Mouse (Mus musculus) lung, postnatal 4 days (tissue): ENCODE results near the gene Mpv17l2.
A peak's percentile ranks its signal among the peaks of the same experiment; 100 is the strongest.

Experiments
- DNase-seq, 2 experiments: peaks; one replicate each; pipeline ENCODE4 v3.0.0; 2021

Gene Mpv17l2

DNA sequence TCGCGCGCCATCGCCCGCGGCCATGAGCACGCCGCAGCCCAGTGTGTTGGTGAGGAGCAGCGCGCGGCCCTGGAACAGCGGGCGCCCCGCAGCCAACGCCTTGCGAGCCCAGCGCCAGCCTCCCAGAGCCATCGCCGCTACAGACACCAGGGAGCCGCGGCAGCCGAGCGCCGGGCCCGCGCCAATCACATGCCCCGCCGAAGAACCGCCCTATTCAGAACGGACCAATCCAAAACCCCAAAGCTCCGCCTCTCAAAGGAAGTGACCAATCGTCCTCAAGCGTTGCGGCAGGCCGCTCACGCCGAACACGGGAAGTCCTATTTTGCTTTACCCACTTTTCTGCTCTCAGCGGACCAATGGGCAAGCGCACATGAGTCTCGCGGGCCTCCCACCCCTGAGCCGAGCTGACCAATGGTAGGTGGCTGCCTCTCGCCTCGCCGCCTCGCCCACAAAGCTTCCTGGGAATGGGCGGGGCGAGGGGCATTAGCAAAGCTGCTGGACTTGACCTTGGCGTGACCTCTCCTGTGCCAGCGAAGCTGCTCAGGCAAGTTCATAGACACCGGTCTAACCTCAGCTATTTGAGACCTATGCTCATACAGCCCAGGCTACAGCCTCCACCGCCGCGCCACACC, at the start of gene Mpv17l2:
Gene Mpv17l2 (minus strand): TSS at position 172 of the 632 bp plus-strand sequence.
- DNase-seq, result peak; percentile 97 to 98

DNA sequence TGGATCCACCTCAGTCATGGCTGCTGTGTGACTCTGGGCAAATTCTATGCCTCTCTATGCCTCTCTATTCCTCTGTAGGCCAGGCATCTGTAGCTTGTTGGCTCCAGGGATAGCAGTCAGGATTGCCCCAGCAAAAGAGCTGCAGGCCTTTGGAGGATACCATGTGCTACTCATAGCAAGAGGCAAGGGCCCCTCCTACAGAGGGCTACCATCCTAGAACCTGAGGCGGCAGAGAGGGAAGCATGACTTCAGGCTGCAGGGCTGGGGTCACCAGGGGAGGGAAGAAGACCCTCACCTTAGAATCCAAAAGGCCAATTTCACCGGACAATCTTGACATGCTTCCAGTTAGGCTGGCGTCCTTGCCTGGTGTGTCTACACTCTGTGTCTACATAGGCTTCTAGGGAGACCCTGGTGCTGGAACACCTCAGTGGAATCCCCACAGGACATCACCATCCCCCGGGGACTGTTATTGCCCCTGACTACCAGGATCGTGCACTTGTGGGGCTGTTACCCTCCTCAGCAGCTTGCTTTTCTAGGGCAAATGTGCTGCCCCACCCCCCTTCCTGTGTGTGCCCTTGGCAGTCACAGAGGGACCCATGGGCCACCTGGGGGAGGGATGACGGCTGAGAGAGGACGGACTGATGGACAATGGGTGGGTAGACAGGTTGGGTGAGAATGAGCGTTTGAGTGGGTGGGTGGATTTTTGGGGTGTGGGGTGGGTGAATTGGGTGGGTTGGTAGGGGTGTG, 48.4 kb upstream of the Mpv17l2 start:
- no peak for DNase-seq

DNA sequence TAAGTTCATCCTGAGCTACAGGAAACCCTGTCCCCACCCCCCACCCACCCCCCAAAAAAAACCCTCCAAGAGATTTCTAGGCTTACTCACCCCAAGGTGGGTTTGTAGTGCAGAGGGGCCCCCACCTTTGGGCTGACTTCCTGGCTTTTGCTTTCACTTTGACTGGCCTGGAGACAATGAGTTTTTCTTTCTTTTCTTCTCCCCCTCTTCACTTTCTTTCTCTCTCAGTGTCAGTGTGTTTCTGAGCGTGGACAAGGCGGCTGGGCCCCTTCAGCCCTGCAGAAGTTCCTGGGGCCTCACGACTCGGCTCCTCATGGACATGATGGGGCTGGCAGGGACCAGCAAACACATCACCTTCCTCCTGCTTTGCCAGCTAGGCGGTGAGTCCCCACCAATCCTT, 47.5 kb upstream of the Mpv17l2 start, which contains the start of gene Il12rb1:
Gene Il12rb1 (plus strand): TSS at position 211 of the 400 bp plus-strand sequence.
- no peak for DNase-seq

DNA sequence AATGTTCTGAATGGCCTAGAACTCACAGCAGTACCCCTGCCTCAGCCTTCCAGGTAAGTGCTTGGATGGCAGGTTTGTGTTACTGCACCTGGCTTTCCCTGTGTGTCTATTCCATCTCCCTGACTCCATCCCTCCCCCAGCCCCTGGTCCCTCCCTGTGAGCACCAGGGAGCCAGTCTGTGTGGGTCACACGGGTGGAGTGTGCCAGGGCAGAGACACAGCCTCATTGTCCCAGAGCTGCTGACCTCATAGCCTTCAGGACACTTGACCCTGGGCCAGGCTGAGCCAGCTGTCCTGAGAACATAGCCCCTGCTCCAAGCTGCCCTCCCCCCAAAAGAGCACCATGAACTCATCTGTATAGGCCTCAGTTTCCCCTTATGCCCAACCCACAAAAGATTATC, 46.6 kb upstream of the Mpv17l2 start:
- no peak for DNase-seq

DNA sequence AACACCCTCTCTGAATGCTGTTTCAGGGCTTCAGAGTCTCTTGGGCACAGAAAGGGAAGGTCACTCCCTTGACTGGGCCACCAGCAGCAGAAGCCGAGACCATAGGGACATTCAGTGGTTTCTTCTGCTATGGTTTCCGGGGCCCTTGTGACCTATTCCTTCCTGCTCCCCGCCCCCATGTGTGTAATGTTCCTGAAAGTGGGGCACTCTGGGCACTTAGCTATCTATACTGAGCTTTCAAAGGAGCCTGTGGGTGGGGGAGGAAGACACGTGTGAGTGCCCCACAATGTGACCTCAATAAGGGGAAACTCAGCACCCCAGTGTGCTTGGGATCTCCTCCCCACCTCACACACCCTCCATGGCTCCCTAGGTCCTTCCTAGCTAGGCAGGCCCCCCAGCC, 45.8 kb upstream of the Mpv17l2 start:
- DNase-seq, result peak; percentile 67 to 68

DNA sequence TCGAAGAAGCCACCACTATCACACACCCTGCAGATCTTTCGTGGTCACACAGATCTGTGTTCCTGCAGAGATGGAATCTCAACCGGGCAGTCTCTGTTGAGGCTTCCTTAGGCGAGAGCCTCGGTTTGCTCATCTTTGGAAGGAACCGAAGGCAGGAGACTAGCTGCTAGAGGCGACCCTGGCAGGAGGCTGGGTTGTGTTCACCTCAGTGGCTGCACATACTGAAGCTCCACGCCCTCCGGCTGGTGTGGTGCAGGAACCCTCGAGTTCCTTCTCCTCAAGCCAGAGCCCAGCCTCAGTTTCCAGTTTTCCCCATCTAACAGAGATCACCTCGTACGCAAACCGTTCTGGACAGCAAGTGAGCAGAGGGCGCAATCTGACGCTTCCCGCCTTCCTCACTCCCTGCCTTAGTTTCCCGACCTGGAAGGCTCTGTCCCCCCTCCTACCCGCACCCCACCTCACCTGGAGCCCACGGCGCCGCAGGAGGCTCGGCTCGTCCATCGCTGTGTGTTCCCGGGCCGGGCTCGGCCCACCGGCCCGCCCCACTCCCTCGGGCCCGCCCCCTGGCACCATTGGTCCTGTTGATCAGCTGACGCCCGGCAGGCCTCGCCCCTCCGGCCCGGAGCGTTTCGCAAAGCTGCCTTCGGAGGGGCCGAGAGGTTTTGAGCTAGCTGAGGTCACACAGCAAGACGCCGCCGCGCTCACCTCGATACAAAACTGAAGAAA, 43.9 kb upstream of the Mpv17l2 start, which contains the start of gene Mast3:
Gene Mast3 (minus strand): TSS at position 574 of the 726 bp plus-strand sequence.
- DNase-seq, result peak; percentile 91 to 92

DNA sequence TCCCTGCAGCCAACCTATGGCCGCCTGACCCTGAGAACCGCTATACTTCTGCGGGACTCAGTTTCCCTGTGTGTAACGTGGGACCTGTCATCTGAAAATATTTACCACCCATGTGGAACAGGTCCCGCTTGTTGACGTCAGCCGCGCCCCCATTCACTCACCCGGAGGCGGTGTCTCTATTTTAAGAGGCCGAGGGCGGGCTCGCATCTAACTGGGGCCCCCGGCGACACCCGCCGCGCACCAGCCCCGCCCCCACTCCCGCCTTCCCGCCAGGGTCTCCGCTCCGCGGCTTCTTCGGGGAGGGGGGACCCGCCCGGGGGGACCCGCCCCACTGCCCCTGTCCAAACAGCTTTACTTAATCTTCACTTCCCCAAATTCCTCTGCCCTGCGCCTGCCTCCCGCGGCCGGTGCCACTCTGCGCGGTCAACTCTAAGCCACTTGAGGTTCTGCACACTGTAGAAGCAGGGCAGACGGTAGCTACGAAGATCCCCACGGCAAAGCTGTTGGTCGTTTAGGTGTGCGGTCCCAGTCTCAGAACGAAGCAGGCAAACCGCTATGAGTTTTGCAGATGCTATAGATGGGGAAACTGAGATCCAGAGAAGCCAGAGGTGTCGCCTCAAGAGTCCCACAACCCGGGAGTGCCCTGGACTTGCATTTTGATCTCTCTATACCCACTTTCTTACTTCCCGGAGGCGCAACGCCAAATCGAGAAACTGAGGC, 43.2 kb upstream of the Mpv17l2 start:
- DNase-seq, result peak; percentile 72 to 80

DNA sequence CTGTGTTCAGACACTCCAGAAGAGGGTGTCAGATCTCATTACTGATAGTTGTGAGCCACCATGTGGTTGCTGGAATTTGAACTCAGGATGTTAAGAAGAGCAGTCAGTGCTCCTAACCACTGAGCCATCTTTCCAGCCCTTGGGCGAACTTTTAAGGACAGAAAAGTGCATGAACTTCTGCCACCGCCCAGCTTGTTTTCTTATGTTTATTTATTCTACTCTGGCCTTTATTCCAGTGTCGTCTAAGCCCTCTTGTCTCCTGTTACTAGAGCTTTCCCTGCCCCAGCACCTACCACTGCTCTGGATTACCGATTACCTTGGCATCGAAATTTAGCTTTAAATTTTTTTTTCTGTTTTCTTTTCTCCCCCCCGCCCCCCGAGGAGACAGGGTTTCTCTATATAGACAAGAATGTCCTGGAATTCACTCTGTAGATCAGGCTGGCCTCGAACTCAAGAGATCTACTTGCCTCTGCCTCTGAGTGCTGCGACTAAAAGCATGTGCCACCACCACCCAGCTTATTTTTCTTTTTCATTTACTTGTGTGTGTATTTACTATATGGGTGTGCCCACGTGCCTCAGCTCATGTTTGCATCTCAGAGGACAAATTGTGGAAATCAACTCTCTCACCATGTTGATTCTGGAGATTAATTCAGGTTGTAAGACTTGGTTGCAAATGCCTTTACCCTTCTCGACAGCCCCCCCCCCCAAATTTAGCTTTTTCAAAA, 42.2 kb upstream of the Mpv17l2 start:
- DNase-seq, result no peak

DNA sequence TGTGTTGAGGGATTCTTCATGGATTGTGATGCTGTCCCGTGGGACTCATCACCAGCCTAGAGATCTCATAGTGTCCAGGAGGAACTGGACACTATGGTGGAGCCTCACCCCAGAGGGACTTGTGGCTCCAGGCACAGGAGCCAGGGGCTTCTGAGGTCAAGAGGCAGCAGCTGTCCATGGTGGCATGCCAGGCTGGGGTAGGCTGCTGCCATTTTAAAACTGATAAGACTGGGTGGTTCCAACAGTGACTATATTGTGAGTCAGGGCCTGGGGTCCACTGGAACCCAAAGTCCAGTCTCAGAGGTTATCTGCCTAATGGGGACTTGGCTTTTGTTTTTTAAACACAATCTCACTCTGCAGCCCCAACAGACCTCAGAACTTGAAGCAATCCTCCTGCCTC, 41.1 kb upstream of the Mpv17l2 start:
- no peak for DNase-seq

DNA sequence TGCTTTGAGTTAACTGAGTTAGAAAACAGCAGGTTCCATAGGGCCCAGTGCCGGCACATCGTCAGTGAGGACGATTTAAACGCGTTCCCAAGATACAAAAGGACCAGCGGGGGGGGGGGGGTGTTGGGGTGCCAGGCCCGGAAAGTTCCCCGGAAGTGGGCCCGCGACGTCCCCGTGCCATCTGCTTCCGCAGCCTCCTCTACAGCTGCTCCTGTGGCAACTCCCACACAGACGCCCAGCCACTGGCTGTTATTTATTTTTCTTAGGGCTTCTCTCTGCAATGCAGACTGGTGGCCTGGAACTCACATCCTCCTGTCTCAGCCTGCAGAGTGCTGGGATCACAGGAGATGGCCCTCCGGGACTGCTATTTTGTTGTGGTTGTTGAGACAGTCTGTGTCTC, 40.4 kb upstream of the Mpv17l2 start:
- DNase-seq, result no peak

DNA sequence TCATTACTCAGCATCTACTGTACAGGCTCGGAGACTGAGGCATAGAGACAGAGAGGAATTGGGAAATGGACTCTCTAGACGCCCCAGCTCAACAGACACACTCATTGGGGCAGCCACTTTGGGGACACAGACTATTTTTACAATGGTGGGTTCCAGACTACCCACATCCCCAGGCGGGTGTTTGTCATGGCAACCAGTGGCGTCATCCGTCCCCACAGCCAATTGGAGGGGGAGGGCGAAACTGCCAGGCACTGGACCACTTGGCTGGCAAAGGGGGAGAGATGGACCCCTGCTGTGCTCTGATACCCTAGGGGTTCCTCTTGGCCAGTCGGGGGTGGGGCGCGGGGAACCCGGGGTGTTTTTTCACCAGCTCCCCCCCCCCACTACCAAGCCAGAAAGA, 39.9 kb upstream of the Mpv17l2 start:
- DNase-seq, result no peak

DNA sequence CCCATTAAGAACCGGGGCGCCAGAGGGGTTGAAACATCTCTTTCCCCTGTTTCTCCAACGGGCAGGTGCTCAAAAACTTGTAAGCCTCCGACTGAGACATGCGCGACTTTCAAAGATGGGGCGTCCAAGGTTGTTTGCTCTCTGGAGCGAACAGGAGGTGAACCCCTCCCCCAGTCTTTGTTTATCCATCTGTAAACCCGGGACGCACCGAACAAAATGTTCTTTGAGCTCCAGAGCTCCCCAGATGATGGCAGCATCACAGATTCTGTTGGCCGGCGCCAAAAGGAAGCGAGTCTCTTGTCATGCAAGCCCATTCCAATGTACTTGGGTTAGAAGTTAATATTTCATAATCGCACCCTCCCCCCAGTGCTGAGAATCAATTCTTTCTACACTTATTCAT, 37.5 kb upstream of the Mpv17l2 start:
- no peak for DNase-seq

DNA sequence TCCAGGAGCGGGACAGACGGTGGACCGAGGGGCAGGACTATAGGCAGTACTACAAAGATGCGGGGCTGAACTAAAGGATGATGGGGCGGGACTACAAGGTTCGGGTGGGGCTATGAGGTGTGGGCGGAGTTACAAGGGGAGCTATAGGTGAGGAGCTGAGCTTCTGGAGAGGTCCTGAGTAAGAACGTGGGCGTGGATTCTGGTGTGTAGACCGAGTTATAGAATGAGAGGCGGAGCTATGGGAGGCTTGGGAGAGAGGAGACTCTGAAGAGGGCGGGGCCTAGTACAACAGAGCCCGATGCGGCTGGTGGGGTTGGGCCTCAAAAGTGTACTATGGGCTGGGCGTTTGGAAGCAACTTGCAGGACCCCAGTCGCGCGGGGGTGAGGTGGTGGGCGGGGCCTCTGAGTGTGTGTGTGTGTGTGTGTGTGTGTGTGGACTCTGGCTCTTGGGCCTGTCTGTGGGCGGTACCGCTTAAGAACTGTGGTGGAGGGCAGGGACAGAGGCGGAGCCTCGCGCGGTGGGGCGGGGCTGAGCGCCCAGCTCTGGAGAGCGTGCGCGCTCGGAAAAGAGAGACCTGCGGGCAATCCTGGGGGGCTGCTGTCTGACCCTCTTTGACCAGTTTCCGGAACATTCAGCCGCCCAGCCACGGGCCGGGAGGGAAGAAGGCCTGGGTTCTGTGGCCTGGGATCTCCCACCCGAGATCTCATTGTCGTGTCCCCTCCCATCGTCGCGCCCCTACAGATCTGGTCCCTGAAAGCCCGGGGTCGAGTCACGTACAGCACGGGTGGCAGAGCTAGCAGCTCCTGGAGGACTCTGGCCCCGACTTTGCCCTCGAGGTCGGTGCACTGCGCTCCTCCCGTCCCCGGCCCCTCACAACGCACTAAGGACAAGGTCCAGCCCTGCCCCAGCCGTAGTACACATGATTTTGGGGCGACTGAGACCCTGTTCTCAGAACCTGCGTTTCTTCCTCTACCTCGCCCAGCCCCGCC, 36.6 kb upstream of the Mpv17l2 start:
- peak; percentile 90 to 93 for DNase-seq

DNA sequence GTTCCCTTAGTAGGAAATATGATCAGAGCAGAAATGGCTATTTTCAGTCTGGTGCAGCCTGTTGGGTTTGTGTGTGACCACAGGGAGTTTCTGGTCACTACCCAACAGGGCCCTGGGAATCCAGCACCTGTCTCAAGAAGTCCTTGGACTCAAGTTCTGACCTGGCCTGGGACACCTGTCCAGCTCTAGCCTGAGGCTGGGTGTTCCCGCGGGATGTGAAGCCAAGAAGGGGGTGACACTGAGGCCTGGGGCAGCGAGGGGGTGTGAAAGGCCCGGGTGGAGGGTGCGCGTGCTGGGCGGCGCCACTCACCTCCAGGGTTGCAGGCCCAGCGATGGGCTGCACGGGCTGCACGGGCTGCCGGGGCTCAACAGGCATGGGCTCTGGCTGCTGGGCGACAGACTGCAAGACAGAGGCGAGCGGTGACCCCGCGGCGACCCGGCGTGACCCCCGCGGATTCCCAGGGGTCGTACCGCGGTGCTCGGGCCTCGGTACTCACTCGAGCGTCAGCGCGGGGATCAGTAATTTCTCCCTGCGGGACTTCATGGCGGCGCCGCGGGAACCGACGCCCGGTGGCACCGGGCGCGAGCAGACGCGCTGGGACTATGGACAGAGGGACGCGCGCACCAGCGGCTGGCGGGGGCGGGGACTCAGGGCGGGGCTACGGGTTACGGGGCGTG, 35.8 kb upstream of the Mpv17l2 start:
- no peak for DNase-seq

DNA sequence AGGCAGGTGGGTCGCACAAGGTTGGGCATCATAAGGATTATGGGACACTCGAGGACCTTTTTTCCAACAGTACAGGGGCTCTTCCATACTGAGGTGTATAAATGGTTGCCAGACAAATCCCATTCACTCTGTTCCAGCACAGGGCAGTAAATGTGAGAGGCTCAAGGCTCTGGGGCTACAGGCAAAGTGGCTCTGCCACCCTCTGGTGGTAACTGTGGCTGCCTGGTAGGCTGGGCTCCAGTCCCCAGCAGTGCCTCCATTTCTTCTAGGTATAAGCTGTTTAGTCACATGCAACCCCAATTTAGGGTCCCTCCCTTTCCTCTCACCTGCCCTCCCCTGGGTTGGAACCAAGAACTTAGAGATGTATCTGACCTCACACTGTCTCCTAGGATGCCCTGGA, 34.6 kb upstream of the Mpv17l2 start:
- no peak for DNase-seq

DNA sequence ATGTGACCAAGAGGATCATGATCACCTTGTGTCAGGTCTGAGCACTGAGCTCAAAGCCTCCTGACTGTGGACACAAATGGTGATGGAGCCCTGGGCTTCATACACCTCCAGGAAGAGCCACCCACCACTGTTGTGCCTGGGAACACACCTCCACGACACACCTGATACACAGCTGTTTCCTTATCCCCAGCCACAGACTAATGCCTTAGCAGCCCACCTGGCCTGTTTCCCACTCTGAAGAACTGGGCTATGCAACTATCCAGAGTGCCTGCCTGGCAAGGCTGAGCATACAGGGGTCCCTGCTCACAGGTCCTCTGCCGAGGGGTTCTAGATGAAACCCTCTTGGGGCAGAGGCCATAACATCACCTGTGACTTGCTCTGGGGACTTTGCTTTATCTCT, 33.5 kb upstream of the Mpv17l2 start:
- DNase-seq, result no peak

DNA sequence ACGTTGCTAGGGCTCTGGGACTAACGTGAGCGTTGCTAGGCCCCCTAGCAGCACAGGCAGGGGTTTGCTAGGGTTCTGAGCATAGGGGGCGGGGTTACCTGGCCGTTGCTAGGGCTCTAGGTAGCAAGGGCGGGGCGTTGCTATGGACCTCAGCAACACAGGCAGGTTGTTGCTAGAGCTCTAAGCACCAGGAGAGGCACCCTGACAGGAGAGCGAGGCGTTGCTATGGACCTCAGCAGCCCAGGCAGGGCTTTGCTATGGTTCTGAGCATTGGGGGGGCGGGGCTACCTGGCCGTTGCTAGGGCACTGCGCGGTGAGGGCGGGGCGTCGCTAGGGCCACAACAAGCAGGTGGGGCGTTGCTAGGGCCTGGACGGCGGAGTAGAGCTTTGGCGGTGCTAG, 32.0 kb upstream of the Mpv17l2 start:
- DNase-seq, result peak; percentile 87 to 91

DNA sequence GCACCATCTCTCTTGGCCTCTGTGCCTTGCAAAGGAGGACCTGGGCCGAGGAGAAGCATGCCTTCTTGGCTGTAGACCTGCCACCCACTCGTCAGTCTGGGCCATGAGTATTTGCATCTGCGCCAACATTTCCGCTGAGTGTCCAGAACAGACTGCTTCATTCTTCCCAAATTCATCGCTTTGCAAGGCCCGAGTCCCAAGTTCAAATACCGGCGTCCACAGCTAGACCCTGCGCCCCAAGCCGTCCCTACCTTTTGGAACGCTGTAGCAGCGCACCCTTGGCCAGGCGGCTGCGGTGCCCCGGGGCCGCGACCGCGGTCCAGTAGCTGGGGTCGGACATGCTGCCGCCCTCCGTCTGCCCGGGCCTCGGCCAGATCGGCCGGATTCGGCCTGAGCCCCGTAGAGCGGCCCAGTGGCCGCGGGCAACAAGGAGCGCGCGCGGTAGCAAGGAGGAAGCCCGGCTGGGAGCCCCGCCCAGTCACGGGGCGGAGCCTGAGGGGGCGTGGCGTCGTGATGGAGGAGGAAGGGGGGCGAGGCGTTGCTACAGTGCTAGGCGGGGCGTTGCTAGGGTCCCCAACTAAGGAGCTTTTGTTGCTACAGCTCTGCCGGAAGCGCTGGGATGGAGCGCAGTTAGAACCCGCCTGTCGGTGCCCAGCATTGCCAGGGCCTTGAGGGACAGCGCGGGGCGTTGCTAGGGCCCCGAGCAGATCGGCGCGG, 31.4 kb upstream of the Mpv17l2 start:
- DNase-seq, result peak; percentile 98 to 99

DNA sequence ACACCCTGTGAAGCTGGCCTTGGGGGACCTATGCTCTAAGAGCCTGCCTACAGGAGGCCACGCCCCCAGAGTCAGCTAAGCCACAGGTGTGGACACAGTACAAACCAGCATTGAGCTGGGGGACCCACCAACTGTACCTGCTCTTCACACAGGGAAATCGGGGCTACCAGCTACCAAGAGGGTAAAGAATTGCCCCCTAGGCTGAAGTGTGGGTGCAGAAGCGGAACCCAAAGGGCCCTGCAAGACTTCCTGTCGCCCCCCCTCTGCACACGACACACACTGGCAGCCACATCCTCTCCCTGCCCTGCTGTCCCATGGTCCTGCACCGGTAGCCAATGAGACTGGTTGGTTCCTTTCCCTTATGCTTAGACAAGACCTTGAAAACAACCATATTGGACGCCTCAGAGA, 30.6 kb upstream of the Mpv17l2 start:
- peak; percentile 73 to 74 for DNase-seq

DNA sequence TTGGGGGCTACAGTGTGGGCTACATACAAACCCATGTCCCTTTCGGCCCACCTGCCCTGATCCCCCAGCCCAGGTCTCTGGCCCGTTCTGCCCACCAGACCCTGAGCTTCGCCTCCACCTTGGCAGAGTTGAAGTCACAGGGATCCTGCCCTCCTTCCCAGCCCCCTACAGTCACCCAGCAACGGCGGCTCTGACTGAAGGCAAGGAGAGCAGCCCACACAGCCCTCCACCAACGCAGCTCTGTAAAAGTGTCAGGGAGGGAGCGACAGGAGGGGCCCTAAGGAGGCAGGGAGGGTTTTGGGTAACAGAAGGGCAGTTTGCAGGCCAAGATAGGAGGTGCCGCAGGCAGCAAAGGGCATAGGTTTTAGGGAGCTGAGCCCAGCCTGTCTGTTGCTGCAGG, 30.1 kb upstream of the Mpv17l2 start:
- DNase-seq, result no peak
